Comparison of ENCODE assay signal across 8 mouse cellular contexts in genomic region chr16:50073979-50074378, GRCm38 (mm10).
A peak's percentile ranks its signal among the peaks of the same experiment; 100 is the strongest.
DNase-seq lines count a peak whose midpoint lies in the region; ATAC-seq and TF ChIP-seq lines count a peak whose summit lies in the region.

No protein-coding gene starts in this region.

- H3K4me3 ChIP-seq in heart, postnatal 0 days (ENCODE audit: low read depth, low read length): no peak overlapping the region
- H3K4me3 ChIP-seq in lung, embryonic 14.5 days (ENCODE audit: low read depth, low read length): no peak overlapping the region
- no peak overlapping the region for H3K4me3 ChIP-seq in heart, embryonic 11.5 days (ENCODE audit: low read depth, low read length)
- H3K4me3 ChIP-seq in intestine, embryonic 15.5 days (replicated peaks): no peak overlapping the region

- DNase-seq in heart, postnatal 0 days (ENCODE audit: low spot score): no peak
- no peak for DNase-seq in heart, adult 9 months (ENCODE audit: low spot score in 2 of 2)
- peak; percentile 60 for DNase-seq in CD4-positive helper T cell, adult 2 months (ENCODE audit: low read depth, low spot score)
- DNase-seq in R1 (ENCODE audit: low read depth, low spot score): peak; percentile 78
- no peak for DNase-seq in lung, embryonic 14.5 days
- no peak for DNase-seq in frontal cortex, postnatal 36 days (ENCODE audit: low spot score in 2 of 2)

- H3K9me3 ChIP-seq in heart, postnatal 0 days (replicated peaks; ENCODE audit: control insufficient read depth, low read length): no peaks in the 10 kb centered on the region
- H3K9me3 ChIP-seq in lung, embryonic 14.5 days (ENCODE audit: low read depth, low read length): no peaks in the 10 kb centered on the region
- H3K9me3 ChIP-seq in heart, embryonic 11.5 days (replicated peaks; ENCODE audit: control insufficient read depth, low read length): no peaks in the 10 kb centered on the region
- H3K9me3 ChIP-seq in intestine, embryonic 15.5 days: no peaks in the 10 kb centered on the region

- no peaks in the 10 kb centered on the region for H3K4me1 ChIP-seq in heart, postnatal 0 days (ENCODE audit: control insufficient read depth, insufficient read depth)
- H3K4me1 ChIP-seq in lung, embryonic 14.5 days (ENCODE audit: insufficient read depth): no peaks in the 10 kb centered on the region
- no peaks in the 10 kb centered on the region for H3K4me1 ChIP-seq in heart, embryonic 11.5 days (ENCODE audit: control insufficient read depth, insufficient read depth, low read length)
- no peaks in the 10 kb centered on the region for H3K4me1 ChIP-seq in intestine, embryonic 15.5 days (replicated peaks)

- H3K27me3 ChIP-seq in heart, postnatal 0 days (ENCODE audit: control insufficient read depth, insufficient read depth, low read length): no peaks in the 10 kb centered on the region
- H3K27me3 ChIP-seq in lung, embryonic 14.5 days (ENCODE audit: insufficient read depth, low read length): no peaks in the 10 kb centered on the region
- no peaks in the 10 kb centered on the region for H3K27me3 ChIP-seq in heart, embryonic 11.5 days (ENCODE audit: control insufficient read depth, insufficient read depth, low read length)
- H3K27me3 ChIP-seq in intestine, embryonic 15.5 days (replicated peaks): no peaks in the 10 kb centered on the region

- WGBS in heart, postnatal 0 days: 71% methylated on average over 4 of the region's 4 CpGs
- WGBS in lung, embryonic 14.5 days: 71% methylated on average over 4 of the region's 4 CpGs
- 65% methylated on average over 4 of the region's 4 CpGs for WGBS in heart, embryonic 11.5 days (ENCODE audit: insufficient replicate concordance)
- WGBS in intestine, embryonic 15.5 days: 60% methylated on average over 4 of the region's 4 CpGs

- TF ChIP-seq CTCF in heart, postnatal 0 days (IDR thresholded peaks at IDR 0.05; ENCODE audit: low read depth): peak; percentile 36
- TF ChIP-seq CTCF in lung, embryonic 14.5 days (IDR thresholded peaks at IDR 0.05; ENCODE audit: low read depth): peak; percentile 62

- H3K27ac ChIP-seq in heart, postnatal 0 days (ENCODE audit: low read depth): no peak overlapping the region
- H3K27ac ChIP-seq in lung, embryonic 14.5 days (ENCODE audit: low read depth): no peak overlapping the region
- H3K27ac ChIP-seq in heart, embryonic 11.5 days (ENCODE audit: low read depth, low read length): no peak overlapping the region
- H3K27ac ChIP-seq in intestine, embryonic 15.5 days: no peak overlapping the region

- no peaks in the 10 kb centered on the region for H3K36me3 ChIP-seq in heart, postnatal 0 days (replicated peaks; ENCODE audit: control insufficient read depth, insufficient read depth, low read length)
- H3K36me3 ChIP-seq in lung, embryonic 14.5 days (ENCODE audit: insufficient read depth): no peaks in the 10 kb centered on the region
- no peaks in the 10 kb centered on the region for H3K36me3 ChIP-seq in heart, embryonic 11.5 days (ENCODE audit: control insufficient read depth, insufficient read depth, low read length)
- no peaks in the 10 kb centered on the region for H3K36me3 ChIP-seq in intestine, embryonic 15.5 days

- no peak overlapping the region for H3K4me2 ChIP-seq in heart, postnatal 0 days (ENCODE audit: low read depth, low read length)
- no peak overlapping the region for H3K4me2 ChIP-seq in lung, embryonic 14.5 days
- no peak overlapping the region for H3K4me2 ChIP-seq in heart, embryonic 11.5 days
- no peak overlapping the region for H3K4me2 ChIP-seq in intestine, embryonic 15.5 days (replicated peaks)

- no peak overlapping the region for H3K9ac ChIP-seq in heart, postnatal 0 days (replicated peaks; ENCODE audit: low read depth, low read length)
- no peak overlapping the region for H3K9ac ChIP-seq in lung, embryonic 14.5 days
- H3K9ac ChIP-seq in heart, embryonic 11.5 days (ENCODE audit: low read depth, low read length): no peak overlapping the region
- H3K9ac ChIP-seq in intestine, embryonic 15.5 days: no peak overlapping the region

- ATAC-seq in heart, postnatal 0 days (ENCODE audit: insufficient read depth, low read depth): no peak
- no peak for ATAC-seq in lung, embryonic 14.5 days (ENCODE audit: insufficient read depth)
- ATAC-seq in heart, embryonic 11.5 days (replicated peaks; ENCODE audit: insufficient number of reproducible peaks, low FRiP score, low TSS enrichment): no peak
- ATAC-seq in intestine, embryonic 15.5 days: no peak

- TF ChIP-seq EP300 in heart, postnatal 0 days (IDR thresholded peaks at IDR 0.05; ENCODE audit: low read depth): no peak

Comparison
In these comparisons a context has a peak if more than half of its experiments do, and no peak if none do; other contexts are left out.
1. DNase-seq: peak in CD4-positive helper T cell, adult 2 months (single experiment) and R1 (single experiment); none in heart, postnatal 0 days (single experiment), heart, adult 9 months (0 of 2), lung, embryonic 14.5 days (single experiment) and frontal cortex, postnatal 36 days (0 of 2).